ENCODE assay signal across 16 mouse cellular contexts in genomic region chr1:158382277-158382676, GRCm38 (mm10). TPM values are rescaled to one million over a fixed set of nuclear protein-coding genes. Genes with fewer than 3 reads are reported as not detected.
"Had no signal": no experiment of that assay in that cellular context is flagged by ENCODE, and none has a peak within 500 bp of the region (broad histone marks: within the 10 kb centered on the region; RNA-seq: fewer than 3 reads in every experiment).

No protein-coding gene starts in this region.

- DNase-seq: kidney, adult 11 months; kidney, adult 9 months; layer of hippocampus, adult 9-11 months; layer of hippocampus, postnatal 36 days; liver; liver, embryonic 13.5 days; liver, postnatal 0 days; lung, postnatal 14 days; midbrain, embryonic 14.5 days; thymus, postnatal 14 days had no signal

- H3K4me2 ChIP-seq: limb, embryonic 12.5 days; liver, embryonic 13.5 days; lung, embryonic 15.5 days had no signal

- H3K4me1 ChIP-seq: limb, embryonic 12.5 days; liver, embryonic 13.5 days; lung, embryonic 15.5 days; megakaryocyte, embryonic 14.5 days had no signal

- ATAC-seq: liver, postnatal 0 days had no signal

- H3K27ac ChIP-seq: kidney, postnatal 0 days; limb, embryonic 12.5 days; liver, embryonic 13.5 days; lung, embryonic 15.5 days; macrophage; stomach, postnatal 0 days had no signal

- H3K9ac ChIP-seq: limb, embryonic 12.5 days; liver, embryonic 13.5 days; liver, postnatal 0 days; lung, embryonic 15.5 days had no signal

- H3K9me3 ChIP-seq: limb, embryonic 12.5 days; liver, embryonic 13.5 days; lung, embryonic 15.5 days; megakaryocyte, embryonic 14.5 days had no signal

- H3K36me3 ChIP-seq: limb, embryonic 12.5 days; liver, embryonic 13.5 days; lung, embryonic 15.5 days had no signal

- H3K27me3 ChIP-seq: limb, embryonic 12.5 days; liver, embryonic 13.5 days; lung, embryonic 15.5 days; megakaryocyte, embryonic 14.5 days had no signal

- H3K4me3 ChIP-seq: limb, embryonic 12.5 days; liver, embryonic 13.5 days; lung, embryonic 15.5 days; megakaryocyte, embryonic 14.5 days had no signal

RNA-seq across cellular contexts. Expression of gene Astn1, which starts 20.2 kb away (rescaled TPM):
- polyA plus RNA-seq: liver, postnatal 0 days; macrophage had no signal

RNA-seq across cellular contexts. Expression of gene Brinp2, which starts 26.2 kb away (rescaled TPM):
- polyA plus RNA-seq: liver, postnatal 0 days; macrophage had no signal
